Mouse (Mus musculus) retina, postnatal 7 days (tissue): ENCODE results near the gene Gm45902.

Source experiments
- DNase-seq: peaks from one replicate; pipeline ENCODE4 v3.0.0-alpha.2; 2012; ENCODE audit warnings: low read depth, low spot score

Gm45902 gene

DNA sequence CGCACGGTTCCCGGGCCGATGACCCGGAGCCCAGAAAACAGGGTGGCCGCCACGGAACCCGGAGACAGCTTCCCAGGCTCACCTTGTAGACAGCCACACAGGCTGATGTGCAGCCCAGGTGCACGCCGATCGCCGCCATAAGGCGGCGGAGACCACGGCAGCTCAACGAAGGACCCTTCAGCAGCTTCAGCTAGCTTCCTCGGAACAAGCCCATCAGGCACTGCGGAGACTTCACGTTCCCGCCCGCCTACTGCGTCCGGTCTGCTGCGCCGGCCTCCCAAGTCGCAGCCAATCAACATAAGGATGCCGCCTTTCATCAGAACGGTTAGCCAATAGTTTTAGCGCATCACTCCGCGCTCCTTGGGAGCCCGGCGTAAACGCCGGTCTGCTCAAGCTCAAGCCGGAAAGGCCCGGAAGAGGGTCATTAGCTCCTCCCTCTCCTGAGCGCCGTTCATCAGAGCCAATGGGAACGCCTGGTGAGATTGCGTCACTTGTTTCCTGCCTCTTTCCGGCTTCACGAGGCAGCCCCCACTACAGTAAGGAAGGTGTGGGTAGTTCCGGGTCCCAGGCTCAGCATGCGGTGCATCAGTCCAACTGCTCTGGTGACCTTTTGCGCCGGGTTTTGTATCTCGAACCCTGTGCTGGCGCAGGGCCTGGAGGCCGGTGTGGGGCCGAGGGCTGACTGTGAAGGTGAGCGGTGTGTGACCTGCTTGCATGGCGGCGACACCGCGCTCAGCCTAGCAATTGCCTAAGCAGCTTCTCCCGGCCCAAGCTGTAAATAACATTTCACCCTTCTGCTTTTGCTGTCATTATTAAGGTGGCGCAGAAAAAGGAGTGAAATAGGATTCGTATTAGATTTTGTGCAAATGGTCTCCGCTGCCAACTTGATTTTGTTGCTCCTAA is at the start of gene Gm45902, which contains the start of the genes Hspa14 and Cdnf:
TSS of gene Gm45902 (minus strand) at position 239 of the 903 bp plus-strand sequence.
TSS of gene Hspa14 (minus strand) at position 263 of the 903 bp plus-strand sequence.
TSS of gene Cdnf (plus strand) at position 479 of the 903 bp plus-strand sequence.
- peak; percentile 94 for DNase-seq

- DNase-seq = peak; percentile 35
Observed at GRCm38 (mm10) chr2:3546588-3546987, 34.0 kb upstream of the Gm45902 start.

DNA sequence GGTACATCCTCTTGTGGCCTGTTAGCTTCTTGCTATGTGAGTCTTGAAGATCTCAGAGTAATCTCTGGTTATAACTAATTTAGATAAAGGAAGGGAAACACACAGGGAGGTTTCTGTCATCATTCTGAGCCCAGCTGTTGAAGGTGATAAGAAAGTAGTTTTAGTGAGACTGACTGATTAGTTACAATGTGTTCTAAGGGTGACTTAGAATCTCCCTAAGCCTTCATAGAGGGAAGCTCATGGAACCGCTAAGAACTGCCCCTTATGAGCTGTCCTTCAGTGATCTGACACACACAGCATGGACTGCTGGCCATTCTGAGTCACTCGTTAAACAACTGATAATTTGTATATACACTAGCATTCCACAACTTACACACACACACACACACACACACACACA is 33.5 kb upstream of the Gm45902 start:
- no peak for DNase-seq

DNA sequence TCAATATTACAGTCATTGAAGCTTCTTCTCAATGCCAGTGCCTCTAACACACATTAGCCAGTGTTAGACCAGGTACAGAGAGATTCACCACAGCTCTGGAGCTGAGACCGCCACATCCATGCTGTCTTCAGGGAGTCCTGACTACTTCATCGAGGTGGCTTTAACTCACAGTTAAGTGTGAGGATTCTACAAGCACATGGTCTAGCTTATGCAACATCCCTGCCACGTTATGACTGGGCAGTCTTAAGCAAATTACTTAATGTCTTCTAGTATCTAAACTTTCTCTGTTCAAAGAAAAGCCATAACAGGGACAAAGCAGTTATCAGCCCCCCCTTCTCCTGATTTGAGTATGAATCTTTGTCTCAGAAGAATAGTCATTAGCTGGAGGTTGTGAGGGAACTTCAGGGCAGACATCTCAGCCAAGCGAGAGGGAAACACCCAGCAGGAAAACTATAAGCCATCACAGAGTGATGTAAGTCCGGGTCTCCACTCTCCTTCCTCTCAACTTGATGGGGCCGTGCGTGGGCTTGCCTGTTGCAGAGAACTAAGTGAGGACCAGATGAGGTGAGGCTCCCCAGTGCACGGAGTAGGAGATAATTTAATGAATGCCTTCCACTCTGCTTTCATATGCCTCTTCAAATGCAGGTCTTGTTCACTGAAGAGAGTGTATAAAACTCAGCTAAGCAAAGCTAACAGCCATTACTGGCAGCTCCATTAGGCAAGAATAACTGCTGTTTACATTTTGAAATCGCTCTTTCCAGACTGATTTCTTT is 28.9 kb upstream of the Gm45902 start:
- no peak for DNase-seq

DNA sequence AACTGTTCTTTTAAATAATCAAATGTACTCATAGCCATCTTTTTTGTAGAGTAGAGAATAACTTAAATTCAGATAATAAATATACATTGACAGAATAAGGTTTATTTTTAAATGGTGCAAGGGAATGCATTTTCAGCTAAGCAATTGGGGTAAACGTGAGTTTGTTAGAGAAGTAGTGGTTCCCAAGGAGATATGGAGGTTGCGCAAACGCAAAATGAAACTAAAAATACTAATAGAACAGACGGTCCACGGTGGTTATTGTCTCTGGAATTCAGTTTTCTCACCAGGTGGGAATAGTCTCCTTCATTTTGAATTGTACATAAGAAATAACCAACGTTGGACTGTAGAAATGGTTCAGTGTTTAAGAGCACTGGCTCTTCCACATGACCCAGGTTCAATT is 13.7 kb upstream of the Gm45902 start:
- DNase-seq = no peak

- DNase-seq = no peak
Observed at GRCm38 (mm10) chr2:3522558-3522957, 10.0 kb upstream of the Gm45902 start.

- no peak for DNase-seq
Observed at GRCm38 (mm10) chr2:3512076-3512475, 514 bp downstream of the Gm45902 start.

DNA sequence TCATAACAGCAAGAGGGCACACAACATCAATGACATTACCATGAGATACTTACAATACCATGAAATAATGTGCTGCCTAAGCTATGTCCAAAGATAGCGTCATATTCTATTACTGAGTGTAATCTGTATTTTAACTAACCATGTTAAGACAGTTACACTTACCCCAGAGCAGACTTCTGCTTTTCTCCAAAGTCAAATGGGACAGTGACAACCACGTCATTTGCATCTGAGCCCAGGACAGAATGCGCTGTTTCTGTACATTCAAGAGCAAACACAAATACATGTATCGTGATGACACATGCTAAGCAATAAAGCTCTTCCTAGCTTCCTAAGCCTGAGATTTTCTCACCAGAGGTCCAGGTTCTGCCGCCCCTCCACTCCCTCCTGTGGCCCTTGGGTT is 11.7 kb downstream of the Gm45902 start:
- DNase-seq = no peak

GRCm38 (mm10) chr2:3499543-3499942 is 13.0 kb downstream of the Gm45902 start:
- no peak for DNase-seq

- DNase-seq = no peak
Observed at GRCm38 (mm10) chr2:3493833-3494409, 18.7 kb downstream of the Gm45902 start.

- DNase-seq = peak; percentile 79
Observed at GRCm38 (mm10) chr2:3489816-3490215, 22.8 kb downstream of the Gm45902 start.

GRCm38 (mm10) chr2:3480239-3480638 is 32.4 kb downstream of the Gm45902 start:
- DNase-seq = no peak

- DNase-seq = no peak
Observed at GRCm38 (mm10) chr2:3475746-3476251, 36.8 kb downstream of the Gm45902 start.

GRCm38 (mm10) chr2:3474861-3475283 is 37.7 kb downstream of the Gm45902 start, which contains the start of gene Suv39h2:
Gene Suv39h2, minus strand, starts transcription at chr2:3475031.
- peak; percentile 92 for DNase-seq

- peak; percentile 53 for DNase-seq
Observed at GRCm38 (mm10) chr2:3474361-3474805, 38.2 kb downstream of the Gm45902 start.

DNA sequence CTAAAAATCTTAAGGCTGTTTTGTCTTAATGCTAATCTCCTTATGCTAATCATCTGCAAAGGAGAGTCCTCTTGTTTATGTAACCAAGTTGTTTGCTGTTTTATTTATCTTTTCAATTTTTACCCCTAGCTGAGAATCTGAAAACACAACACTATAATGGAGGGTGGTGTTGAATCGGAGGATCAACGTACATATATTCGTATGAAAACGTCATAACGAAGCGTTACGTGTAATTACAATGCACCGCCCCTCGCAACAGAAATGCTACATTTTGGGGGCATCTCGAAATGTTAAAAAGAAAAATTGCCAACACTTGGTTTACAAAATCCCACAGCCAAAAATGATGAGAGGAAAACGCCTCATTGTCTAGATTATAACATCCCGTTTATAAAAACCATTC is 38.7 kb downstream of the Gm45902 start:
- no peak for DNase-seq

GRCm38 (mm10) chr2:3456590-3456989 is 56.0 kb downstream of the Gm45902 start:
- no peak for DNase-seq
